Mouse (Mus musculus) kidney, embryonic 15.5 days (tissue): ENCODE measurements around the gene Sars. TPM values are rescaled to one million over a fixed set of nuclear protein-coding genes. Genes with fewer than 3 reads are reported as not detected.

ENCODE experiments used
- ATAC-seq: fragments of 200-750 bp; cut with Nextera tagmentation; replicated peaks from 2 replicates; pipeline ENCODE4 v1.8.0; 2017; ENCODE audit warnings: moderate TSS enrichment; ENCODE audit not compliant: low FRiP score
- H3K27ac ChIP-seq: fragments of 300-500 bp; sonication (generic); 2 replicates; pipeline ENCODE4 v1.5.1; 2015; ENCODE audit warnings: mild to moderate bottlenecking, inconsistent platforms
- H3K27me3 ChIP-seq: fragments of 300-500 bp; sonication (generic); 2 replicates; pipeline ENCODE4 v1.6.1; 2015; ENCODE audit warnings: inconsistent platforms
- H3K36me3 ChIP-seq: fragments of 300-500 bp; sonication (generic); 2 replicates; pipeline ENCODE4 v1.6.1; 2015; ENCODE audit warnings: inconsistent platforms
- H3K4me1 ChIP-seq: fragments of 300-500 bp; sonication (generic); 2 replicates; pipeline ENCODE4 v1.6.1; 2015; ENCODE audit warnings: inconsistent platforms
- H3K4me2 ChIP-seq: fragments of 300-500 bp; sonication (generic); 2 replicates; pipeline ENCODE4 v1.6.1; 2015; ENCODE audit warnings: moderate library complexity, mild to moderate bottlenecking, inconsistent platforms
- H3K4me3 ChIP-seq: fragments of 300-500 bp; sonication (generic); replicated peaks from 2 replicates; pipeline ENCODE4 v1.5.1; 2015; ENCODE audit warnings: mild to moderate bottlenecking, inconsistent platforms
- H3K9ac ChIP-seq: fragments of 300-500 bp; sonication (generic); 2 replicates; pipeline ENCODE4 v1.6.1; 2015; ENCODE audit warnings: mild to moderate bottlenecking, inconsistent platforms
- H3K9me3 ChIP-seq: fragments of 300-500 bp; sonication (generic); replicated peaks from 2 replicates; pipeline ENCODE4 v1.6.1; 2016; ENCODE audit warnings: inconsistent platforms
- WGBS: fragments of 180-500 bp; shearing (Covaris S2); methylation state at CpG from one replicate; pipeline ENCODE4 v1.1.7; 2015; ENCODE audit warnings: mixed read lengths; 5-methylcytosine and 5-hydroxymethylcytosine counted together
- polyA plus RNA-seq: library from polyadenylated mRNA; unstranded; fragments of >200 nt; fragmentation: Nextera tagmentation; extraction: Ambion mirVana; gene quantifications from 2 replicates; pipeline ENCODE4 v1.2.1, GENCODE M21; 2015

Sars gene
- polyA plus RNA-seq, 1 experiment from 2014 or later, result 126 TPM

- 0 out of 2 replicates have a peak, but pooled peaks cover 3% of the 10 kb centered on the region for H3K27me3 ChIP-seq
- H3K27ac ChIP-seq, result 0 out of 2 replicates have a peak overlapping the region, but pooled peaks have one; percentile 32
- no peak overlapping the region for H3K4me2 ChIP-seq
- peaks cover 41% of the 10 kb centered on the region for H3K36me3 ChIP-seq
- H3K4me3 ChIP-seq, result no peak overlapping the region
- no peaks in the 10 kb centered on the region for H3K9me3 ChIP-seq
- WGBS, result 89% methylated on average over 24 of the region's 24 CpGs
- peaks cover 62% of the 10 kb centered on the region for H3K4me1 ChIP-seq
- ATAC-seq, result no peak
- no peak overlapping the region for H3K9ac ChIP-seq
Measured at GRCm38 (mm10) chr3:108406306-108406885, 38.6 kb downstream of the Sars start.

- Histone ChIP-seq H3K4me1 (peaks cover 57% of the 10 kb centered on the region), H3K27me3 (0 out of 2 replicates have a peak, but pooled peaks cover 3% of the 10 kb centered on the region), H3K36me3 (peaks cover 48% of the 10 kb centered on the region), H3K9me3 (no peaks in the 10 kb centered on the region), H3K4me2 (no peak overlapping the region), H3K9ac (no peak overlapping the region), H3K4me3 (no peak overlapping the region), H3K27ac (peak overlapping the region; percentile 32; the same call in 1 of the 2 replicates)
- WGBS, result 50% methylated on average over 14 of the region's 14 CpGs
- ATAC-seq, result no peak
Measured at GRCm38 (mm10) chr3:108405536-108406305, 39.3 kb downstream of the Sars start.

GRCm38 (mm10) chr3:108402528-108402920 lies 42.5 kb downstream of the Sars start:
- WGBS, result 92% methylated on average over 15 of the region's 15 CpGs
- Histone ChIP-seq H3K9ac (no peak overlapping the region), H3K4me3 (no peak overlapping the region), H3K27ac (no peak overlapping the region), H3K27me3 (0 out of 2 replicates have a peak, but pooled peaks cover 3% of the 10 kb centered on the region), H3K9me3 (no peaks in the 10 kb centered on the region), H3K4me1 (peaks cover 38% of the 10 kb centered on the region), H3K36me3 (peaks cover 79% of the 10 kb centered on the region), H3K4me2 (no peak overlapping the region)
- no peak for ATAC-seq

DNA sequence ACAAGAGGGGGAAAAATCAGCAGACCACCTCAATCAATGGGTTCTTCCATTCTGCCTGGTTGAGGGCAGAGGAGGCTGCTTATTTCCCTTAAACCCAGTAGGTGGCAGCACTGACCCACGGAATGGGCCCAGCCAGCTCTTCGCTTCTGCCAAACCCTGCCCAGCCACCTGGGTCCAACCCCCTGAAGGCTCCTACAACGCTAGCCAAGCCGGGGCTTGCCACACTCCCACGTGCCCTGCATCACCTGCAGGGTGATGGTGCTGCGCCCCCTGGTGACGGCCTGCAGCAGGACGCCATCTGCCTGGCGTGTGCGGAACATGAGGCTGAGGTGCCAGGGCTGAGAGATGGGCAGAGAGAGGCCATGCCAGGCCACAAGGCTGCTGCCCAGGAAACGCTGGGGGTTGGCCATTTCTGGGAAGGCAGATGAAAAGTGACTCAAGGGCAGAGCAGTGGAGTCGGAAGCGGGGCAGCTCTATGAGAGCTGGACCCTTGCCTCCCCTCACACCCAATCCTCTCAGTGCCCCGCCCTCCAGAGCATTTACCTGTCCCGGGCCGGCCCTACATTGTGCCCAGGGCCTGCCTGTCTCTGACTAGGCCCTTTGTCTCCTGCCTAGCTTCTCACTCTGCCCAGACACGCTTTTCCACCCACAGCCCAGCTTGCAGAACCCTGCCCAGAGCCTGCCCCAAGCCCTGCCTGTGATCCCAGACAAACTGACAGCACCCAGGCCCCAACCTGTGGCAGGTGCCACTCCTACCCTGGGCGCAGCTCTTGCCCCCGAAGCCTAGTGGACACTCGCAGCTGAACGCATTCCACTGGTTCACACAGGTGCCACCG lies 43.1 kb downstream of the Sars start:
- H3K4me2 ChIP-seq, result peak overlapping the region; percentile 48
- H3K36me3 ChIP-seq, result peaks cover 79% of the 10 kb centered on the region
- 0 out of 2 replicates have a peak, but pooled peaks cover 3% of the 10 kb centered on the region for H3K27me3 ChIP-seq
- 35% methylated on average over 22 of the region's 22 CpGs for WGBS
- peak; percentile 94 for ATAC-seq
- peaks cover 38% of the 10 kb centered on the region for H3K4me1 ChIP-seq
- H3K4me3 ChIP-seq, result 0 out of 2 replicates have a peak overlapping the region, but pooled peaks have one; percentile 2
- H3K9ac ChIP-seq, result no peak overlapping the region
- no peaks in the 10 kb centered on the region for H3K9me3 ChIP-seq
- no peak overlapping the region for H3K27ac ChIP-seq

DNA sequence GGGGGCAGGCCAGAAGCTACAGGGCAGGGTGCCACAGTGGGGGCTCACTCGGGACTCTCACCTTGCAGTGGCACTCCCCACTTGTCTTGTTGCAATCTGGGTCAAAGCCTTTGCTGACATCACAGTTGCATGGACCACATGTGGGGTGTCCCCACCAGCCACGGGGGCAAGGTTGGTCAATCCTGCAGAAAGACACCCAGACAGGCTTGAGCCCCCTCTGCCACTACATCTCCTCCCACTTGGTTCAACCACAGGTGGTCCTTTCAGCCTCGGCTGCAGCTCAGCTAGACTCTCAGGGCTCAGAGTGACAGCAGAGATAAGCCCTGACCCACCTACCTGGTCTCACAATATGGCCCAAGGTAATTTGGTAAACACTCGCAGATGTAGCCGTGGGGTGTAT lies 44.6 kb downstream of the Sars start:
- H3K4me1 ChIP-seq, result peaks cover 25% of the 10 kb centered on the region
- 87% methylated on average over 5 of the region's 5 CpGs for WGBS
- H3K36me3 ChIP-seq, result peaks cover 85% of the 10 kb centered on the region
- H3K9ac ChIP-seq, result no peak overlapping the region
- H3K4me2 ChIP-seq, result no peak overlapping the region
- no peak for ATAC-seq
- H3K27me3 ChIP-seq, result 0 out of 2 replicates have a peak, but pooled peaks cover 3% of the 10 kb centered on the region
- H3K27ac ChIP-seq, result no peak overlapping the region
- H3K9me3 ChIP-seq, result no peaks in the 10 kb centered on the region
- no peak overlapping the region for H3K4me3 ChIP-seq

DNA sequence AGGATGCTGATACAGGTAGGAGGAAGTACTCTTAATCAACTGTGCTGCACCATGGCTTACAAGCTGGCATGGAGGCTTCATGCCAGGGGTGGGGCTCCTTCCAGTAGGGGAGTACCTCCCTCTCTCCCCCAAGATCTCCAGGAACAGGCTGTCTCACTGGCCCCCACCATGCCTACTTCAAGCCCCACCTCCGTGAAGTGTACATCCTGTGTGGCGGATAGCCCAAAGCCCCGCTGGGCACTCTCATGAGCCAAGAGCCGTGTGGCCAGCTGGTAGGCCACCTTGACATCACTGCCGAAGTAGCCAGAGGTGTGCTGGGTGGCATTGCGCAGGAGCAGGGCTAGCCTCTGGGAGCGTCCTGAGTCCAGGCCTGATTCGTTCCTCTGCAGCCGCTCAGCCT lies 46.7 kb downstream of the Sars start:
- Histone ChIP-seq H3K36me3 (peaks cover 90% of the 10 kb centered on the region), H3K4me3 (no peak overlapping the region), H3K4me2 (no peak overlapping the region), H3K9me3 (no peaks in the 10 kb centered on the region), H3K27me3 (0 out of 2 replicates have a peak, but pooled peaks cover 3% of the 10 kb centered on the region), H3K4me1 (peaks cover 14% of the 10 kb centered on the region), H3K9ac (no peak overlapping the region), H3K27ac (no peak overlapping the region)
- 87% methylated on average over 9 of the region's 9 CpGs for WGBS
- no peak for ATAC-seq

DNA sequence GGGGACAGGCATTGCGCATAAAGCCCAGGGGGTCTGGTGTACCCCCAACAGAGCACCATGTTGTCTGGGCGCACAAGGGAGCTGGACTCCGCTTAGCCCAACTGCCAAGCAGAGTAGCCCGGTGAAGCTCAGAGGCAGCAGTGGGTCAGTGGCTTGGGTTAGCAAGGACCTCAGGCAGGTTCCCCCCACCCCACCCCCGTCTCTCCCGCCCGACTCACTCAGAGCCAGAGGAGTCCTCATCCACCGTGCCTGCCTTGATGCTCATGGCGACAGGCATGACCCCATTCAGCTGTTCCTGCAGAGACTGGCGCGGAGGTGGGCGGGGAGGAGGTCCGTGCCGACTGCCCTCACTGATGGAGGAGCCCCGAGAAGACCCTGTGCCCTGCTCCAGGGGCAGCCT lies 52.2 kb downstream of the Sars start:
- H3K4me3 ChIP-seq, result no peak overlapping the region
- ATAC-seq, result 0 out of 2 replicates have a peak, but pooled peaks have one; percentile 17
- 54% methylated on average over 15 of the region's 15 CpGs for WGBS
- peak overlapping the region; percentile 37 for H3K4me2 ChIP-seq
- no peak overlapping the region for H3K9ac ChIP-seq
- peaks cover 50% of the 10 kb centered on the region for H3K36me3 ChIP-seq
- H3K9me3 ChIP-seq, result no peaks in the 10 kb centered on the region
- peak overlapping the region; percentile 64 for H3K27ac ChIP-seq
- no peaks in the 10 kb centered on the region for H3K27me3 ChIP-seq
- H3K4me1 ChIP-seq, result peaks cover 32% of the 10 kb centered on the region

DNA sequence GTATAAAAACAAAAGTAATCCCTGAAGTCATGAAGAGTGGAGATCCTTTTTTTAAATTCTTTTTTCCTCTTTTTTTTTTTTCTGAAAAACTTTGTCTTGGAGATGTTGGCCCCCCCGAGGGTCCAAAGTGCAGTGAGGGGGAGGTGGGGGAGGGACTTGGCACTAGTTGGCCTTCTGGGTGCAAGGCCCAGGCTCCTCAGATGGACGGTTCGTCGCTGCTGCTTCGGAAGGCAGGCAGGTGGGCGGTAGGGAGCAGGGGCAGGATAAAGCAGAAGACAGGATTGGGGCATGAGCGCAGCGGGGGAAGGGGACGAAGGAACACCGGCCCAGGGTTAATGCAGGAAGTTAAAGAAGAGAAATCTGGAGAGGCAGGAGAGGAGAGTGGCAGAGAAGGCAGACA lies 52.7 kb downstream of the Sars start:
- H3K27ac ChIP-seq, result peak overlapping the region; percentile 64
- WGBS, result 12% methylated on average over 10 of the region's 10 CpGs

GRCm38 (mm10) chr3:108389111-108389545 lies 55.9 kb downstream of the Sars start:
- Histone ChIP-seq H3K9ac (no peak overlapping the region), H3K36me3 (peaks cover 30% of the 10 kb centered on the region), H3K27me3 (no peaks in the 10 kb centered on the region), H3K4me3 (no peak overlapping the region), H3K9me3 (no peaks in the 10 kb centered on the region), H3K27ac (peak overlapping the region; percentile 54; the same call in 1 of the 2 replicates), H3K4me2 (peak overlapping the region; percentile 42), H3K4me1 (peaks cover 43% of the 10 kb centered on the region)
- WGBS, result 2% methylated on average over 5 of the region's 5 CpGs
- peak; percentile 79 for ATAC-seq

More for the DNA sequence above, 52.7 kb downstream of the Sars start:
- no peaks in the 10 kb centered on the region for H3K27me3 ChIP-seq
- peak overlapping the region; percentile 37 for H3K4me2 ChIP-seq
- H3K4me1 ChIP-seq, result peaks cover 32% of the 10 kb centered on the region
- H3K4me3 ChIP-seq, result no peak overlapping the region
- no peaks in the 10 kb centered on the region for H3K9me3 ChIP-seq
- no peak overlapping the region for H3K9ac ChIP-seq
- H3K36me3 ChIP-seq, result peaks cover 49% of the 10 kb centered on the region
- ATAC-seq, result no peak

DNA sequence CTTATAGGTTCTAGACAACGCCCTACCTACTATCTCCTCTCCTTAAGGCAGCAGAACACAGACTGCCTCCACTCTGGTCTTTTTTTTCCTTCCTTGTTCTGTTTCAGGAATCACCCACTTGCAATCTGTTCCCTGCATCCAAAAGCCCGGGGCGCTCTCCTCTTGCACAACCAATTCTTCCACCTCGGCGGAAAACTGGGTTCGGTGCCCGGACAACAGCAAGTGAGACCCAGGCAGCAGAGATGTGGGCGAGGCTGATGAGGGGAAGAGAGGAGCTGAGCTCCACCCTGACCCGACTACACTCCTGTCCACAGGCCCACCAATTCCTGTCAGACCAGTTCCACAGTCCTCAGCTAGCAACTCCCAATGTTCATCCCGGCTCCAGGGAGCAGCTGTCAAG lies 58.8 kb downstream of the Sars start:
- Histone ChIP-seq H3K4me1 (peaks cover 40% of the 10 kb centered on the region), H3K4me3 (no peak overlapping the region), H3K27me3 (no peaks in the 10 kb centered on the region), H3K9ac (no peak overlapping the region), H3K4me2 (no peak overlapping the region), H3K9me3 (no peaks in the 10 kb centered on the region), H3K36me3 (peaks cover 19% of the 10 kb centered on the region), H3K27ac (no peak overlapping the region)
- 91% methylated on average over 10 of the region's 10 CpGs for WGBS
- ATAC-seq, result no peak

DNA sequence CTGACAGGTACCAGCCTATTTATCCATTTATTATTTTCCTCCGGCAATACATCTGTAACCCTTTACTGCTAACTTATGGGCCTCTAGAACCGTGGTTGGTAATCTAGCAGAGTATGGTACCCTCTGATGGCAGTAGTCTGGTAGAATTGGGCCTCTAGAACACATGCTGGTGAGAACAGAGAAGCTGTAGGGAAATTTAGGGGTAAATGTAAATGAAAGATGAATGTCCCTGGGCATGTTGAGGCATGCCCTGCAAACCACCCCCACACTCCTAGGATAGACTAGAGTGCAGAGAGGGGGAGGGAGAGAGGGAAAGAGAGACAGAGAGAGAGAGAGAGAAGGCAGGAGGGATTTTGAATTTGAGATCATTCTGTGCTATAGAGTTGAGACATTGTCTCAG lies 60.6 kb downstream of the Sars start:
- Histone ChIP-seq H3K27ac (no peak overlapping the region), H3K36me3 (peaks cover 19% of the 10 kb centered on the region), H3K9ac (peak overlapping the region; percentile 62), H3K4me1 (peaks cover 38% of the 10 kb centered on the region), H3K27me3 (no peaks in the 10 kb centered on the region), H3K4me3 (peak overlapping the region; percentile 79), H3K4me2 (peak overlapping the region; percentile 81), H3K9me3 (no peaks in the 10 kb centered on the region)
- 42% methylated on average over 2 of the region's 2 CpGs for WGBS
- no peak for ATAC-seq
